Mouse (Mus musculus) induced T-regulatory cell, adult 2 months (primary cell): ENCODE data around the gene Gdpd1.
"Not testable (repeated sequence)": the region's sequence is repeated elsewhere in the genome, so short reads cannot be mapped to it uniquely, and the experiment has no call there.

ENCODE experiments used
- DNase-seq: peaks from one replicate; pipeline ENCODE4 v3.0.0-alpha.2; 2012; ENCODE audit warnings: low read depth

The Gdpd1 gene

DNA sequence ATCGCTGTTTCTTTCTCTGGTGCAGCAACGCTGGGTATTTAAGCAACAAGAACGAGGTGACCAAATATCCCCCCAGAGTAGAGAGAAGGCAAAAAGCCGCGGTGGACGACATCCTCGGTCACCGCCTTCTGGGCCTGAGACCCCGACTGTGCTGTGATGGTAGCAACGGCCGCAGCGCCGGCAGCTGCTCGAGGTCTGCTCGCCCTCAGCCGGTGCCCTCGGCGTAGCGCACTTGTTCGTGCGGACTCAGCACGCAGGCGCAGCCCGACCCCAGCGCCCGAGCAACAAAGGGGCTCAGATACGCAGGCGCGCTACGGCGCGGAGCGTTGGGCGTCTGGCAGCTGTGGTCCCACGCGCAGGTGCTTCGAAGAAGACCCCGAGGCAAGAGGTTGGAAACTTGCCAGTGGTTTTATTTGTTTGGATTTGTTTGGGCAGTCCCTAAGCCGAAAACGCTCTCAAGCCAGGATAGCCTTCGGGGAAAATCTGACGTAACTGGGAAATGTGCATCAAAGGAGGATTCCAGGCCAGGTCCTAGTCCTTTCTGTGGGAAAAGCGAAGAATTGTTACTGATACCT is at the start of gene Gdpd1:
Gdpd1 (minus strand) TSS at position 197 of the 575 bp plus-strand sequence.
- peak; percentile 81 for DNase-seq

DNA sequence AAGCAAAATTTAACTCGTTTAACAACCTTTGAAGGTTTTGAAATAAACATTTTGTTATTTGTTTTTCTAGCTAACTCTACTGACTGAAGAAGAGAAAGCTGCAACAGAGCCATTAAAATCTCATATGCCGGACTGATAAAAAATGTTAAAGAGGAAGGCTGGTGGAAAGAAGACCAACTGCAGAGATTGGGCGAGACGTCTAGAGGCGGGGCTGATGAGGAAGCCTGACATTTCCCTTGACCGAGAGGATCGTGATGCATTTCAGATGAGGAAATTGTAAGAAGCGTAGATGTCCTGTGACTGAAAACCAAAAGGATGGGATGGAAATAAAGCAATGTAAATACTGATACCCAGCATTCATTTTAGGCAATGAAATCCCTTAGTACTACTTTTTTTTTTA is 48.0 kb upstream of the Gdpd1 start:
- no peak for DNase-seq

DNA sequence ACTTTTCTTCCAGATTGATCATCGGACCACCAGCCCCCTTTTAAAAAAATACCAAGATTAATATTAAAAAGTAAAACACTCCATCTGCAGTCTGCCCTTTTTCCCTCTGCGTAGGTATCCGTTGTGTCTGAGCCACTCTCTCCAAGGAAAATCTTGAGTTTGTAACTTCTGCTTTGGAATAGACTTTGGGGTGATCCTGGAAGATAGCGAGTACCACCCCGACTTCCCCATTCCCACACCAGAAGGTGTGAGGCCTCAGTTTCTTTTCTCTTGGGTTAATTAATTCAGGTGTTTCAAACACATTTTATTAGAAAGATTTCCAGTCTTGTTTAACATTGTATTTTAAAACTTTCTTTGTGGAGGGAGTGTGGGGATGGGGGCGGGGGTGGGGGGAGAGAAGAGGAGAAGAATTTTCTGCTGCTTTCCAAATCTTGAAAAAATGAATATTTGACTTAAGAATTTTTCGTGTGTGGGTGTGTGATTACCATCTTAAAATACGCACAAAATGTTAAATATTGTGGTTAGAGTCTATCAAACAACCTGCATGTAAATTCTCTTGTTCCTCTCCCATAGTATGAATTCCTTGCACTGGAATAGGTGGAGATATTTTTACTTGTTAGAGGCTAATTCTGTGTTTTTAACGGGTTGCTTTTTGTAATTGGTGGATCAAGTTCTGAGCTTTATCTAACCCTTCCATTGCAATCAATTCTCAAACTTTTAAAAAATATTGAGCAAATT is 36.5 kb upstream of the Gdpd1 start:
- DNase-seq = no peak

DNA sequence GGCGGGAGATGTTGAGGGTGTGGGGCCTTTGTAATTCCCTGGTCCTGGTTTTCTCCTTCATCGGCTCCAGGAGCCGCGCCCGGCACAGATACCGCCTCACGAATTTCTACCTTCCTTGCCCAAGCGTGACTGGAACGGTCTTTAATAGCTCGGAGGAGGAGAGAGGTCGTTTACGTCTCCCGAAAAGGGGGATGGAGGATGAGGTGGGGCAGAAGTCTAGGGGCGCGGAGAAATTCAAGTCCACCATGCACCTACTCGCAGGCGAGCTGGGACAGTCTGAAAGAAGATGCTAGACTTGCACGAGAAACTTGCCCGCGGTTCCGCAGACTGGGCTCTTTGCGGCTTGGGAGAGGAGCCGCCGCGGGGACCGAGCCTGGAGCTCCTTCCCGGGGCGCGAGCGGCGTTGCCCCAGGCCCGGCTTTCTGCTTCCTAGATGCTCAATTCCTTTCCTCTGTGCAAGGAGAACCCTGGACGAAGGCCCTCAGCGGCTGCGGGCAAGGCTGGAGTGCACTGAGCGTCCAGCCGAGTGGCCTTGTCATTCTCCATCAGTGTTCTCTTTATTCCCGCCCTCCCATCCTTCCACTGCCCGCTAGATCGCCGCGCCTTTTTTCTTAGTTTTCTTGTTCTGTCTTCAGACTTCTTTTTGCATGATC is 35.8 kb upstream of the Gdpd1 start:
- no peak for DNase-seq

DNA sequence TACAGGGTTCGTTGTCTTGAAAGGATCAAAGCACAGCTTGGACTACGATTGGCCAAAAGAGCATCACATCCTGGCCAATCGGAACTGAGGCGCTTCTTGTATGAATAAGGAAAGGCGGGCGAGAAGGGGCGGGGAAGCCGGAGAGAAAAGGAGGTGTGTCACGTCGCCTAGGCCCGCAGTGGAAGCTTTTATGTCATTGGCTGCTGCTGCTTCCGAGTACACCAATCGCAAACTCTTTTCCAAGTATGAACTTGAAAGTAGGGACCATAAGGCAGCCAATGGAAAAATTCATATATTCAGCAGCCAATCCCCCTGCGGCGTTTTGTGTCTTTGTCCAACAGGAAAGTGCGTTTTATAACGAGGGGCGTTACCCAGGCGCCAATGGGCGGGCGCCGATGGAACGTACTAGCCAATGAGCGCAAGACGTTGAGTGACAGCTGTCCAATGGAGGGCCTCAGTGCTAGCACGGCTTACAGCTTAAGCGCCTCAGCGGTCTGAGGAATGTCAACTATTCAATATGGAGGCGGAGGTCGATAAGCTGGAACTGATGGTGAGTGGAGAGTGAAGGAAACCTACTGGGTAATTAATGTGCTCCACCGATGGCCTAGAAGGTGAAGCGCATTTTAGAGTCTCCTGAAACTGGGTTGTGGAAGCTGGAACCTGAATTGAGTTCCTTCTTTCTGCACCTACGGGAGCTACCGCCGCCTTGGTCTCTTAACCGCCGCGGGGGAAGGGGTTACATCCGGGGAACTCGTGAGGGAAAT is 35.1 kb upstream of the Gdpd1 start, which contains the start of gene Ska2:
Ska2 (plus strand) TSS at position 480 of the 764 bp plus-strand sequence.
- peak; percentile 99 for DNase-seq

DNA sequence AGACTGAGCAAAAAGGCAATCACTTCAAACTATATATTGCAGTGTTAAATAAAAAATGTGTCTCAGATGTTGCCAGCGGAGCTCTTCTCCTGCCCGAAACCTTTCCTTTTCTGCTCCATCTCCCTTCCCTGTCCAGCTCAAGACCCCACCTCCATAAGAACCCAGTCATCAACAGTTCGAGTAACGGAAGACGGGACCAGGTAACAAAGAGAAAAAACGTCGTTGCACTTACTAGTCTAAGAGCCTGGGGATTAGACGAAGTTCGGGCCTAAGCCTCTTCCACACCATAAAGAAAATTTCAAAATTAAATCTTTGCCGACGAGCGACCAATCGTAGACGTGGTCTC is 34.5 kb upstream of the Gdpd1 start, which contains the start of gene Prr11:
Prr11 (minus strand) TSS at position 300 of the 346 bp plus-strand sequence.
- DNase-seq = no peak

DNA sequence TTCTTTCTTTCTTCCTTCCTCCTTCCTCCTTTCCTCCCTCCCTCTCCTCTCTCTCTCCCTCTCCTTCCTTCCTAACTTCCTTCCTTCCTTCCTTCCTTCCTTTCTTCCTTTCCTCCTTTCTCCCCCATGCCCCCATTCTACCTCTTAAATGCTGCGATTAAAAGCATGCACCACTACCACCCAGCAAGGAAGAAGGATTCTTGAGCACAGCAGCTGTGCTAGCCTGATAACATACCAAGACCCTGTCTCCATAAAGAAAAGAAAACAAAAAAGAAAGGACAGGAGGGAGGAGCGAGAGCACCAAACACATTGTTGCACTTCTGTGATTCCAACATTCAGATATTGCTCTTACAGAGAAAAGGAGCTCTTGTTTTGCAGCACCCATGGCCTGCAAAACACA is 13.3 kb upstream of the Gdpd1 start:
- no peak for DNase-seq

DNA sequence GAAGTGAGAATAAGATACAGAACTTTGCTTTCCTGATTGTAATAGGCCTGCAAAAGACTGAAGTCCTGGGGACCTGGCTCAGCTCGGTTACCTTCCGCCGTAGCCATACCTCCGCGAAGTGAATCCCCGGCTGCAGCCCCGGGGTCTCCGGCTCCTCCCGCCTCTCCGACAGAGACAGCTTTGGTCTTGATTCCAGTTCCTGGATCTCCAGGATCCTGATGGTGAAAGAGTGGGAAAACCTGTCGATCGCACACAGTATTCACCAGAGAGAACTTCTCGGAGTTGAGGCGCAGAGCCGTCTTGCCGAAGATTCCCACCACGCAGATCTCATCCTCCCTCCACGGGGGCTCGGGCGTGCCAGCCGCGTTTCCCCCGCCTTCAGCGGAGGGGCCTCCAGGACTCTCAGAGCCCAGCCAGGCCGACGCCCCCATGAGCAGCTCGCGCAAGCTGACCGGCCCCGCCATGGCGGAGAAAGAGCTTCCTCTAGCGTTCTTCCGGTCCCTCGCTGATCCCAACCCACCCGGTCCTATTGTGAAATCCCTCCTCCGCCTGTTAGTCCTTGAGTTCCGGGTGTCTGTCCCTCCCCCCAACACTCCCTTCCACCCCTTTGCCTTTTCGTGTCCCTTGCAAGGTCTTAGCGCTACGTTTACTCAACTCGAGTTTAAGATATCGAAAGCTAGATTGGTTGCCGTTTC is 12.6 kb upstream of the Gdpd1 start, which contains the start of gene Smg8:
Smg8 (minus strand) TSS at position 485 of the 695 bp plus-strand sequence.
- peak; percentile 91 for DNase-seq

DNA sequence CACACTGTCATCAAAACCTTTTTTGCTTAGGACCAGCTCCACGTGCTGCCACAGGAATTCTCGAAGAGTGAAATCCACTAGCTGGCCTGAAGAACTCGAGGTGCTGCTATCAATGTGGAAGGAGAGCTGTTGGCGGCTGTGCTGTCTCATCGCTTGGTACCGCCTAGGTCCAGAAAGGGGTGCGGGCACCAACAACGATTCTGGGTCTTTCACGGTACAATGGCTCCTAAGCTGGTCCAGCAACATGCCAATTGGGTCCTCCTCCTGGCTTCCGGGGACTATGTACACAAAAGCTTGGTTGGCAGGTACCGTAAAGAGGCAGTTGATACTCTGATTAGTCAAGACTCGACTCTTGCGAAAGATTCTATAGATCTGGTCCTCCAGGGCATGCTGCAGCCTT is 11.6 kb upstream of the Gdpd1 start:
- DNase-seq = no peak

DNA sequence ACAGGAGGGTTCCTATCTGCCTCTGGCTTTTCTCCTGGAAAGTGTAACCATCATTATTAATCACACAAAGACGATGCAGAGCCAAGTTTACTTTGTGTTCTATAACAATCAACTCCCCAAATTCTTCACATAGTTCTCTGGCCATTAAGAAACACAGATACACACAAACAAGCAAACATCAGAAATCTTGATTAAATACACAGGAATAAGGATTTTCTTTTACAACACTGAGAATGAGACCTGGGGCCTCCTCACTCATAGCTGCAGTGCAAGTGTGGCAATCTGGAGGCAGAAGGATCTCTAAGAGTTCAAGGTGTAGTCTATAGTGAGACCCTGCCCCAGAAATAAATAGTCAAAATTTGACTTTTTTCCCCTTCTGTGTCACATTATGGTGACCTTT is 9.8 kb upstream of the Gdpd1 start:
- DNase-seq = no peak

DNA sequence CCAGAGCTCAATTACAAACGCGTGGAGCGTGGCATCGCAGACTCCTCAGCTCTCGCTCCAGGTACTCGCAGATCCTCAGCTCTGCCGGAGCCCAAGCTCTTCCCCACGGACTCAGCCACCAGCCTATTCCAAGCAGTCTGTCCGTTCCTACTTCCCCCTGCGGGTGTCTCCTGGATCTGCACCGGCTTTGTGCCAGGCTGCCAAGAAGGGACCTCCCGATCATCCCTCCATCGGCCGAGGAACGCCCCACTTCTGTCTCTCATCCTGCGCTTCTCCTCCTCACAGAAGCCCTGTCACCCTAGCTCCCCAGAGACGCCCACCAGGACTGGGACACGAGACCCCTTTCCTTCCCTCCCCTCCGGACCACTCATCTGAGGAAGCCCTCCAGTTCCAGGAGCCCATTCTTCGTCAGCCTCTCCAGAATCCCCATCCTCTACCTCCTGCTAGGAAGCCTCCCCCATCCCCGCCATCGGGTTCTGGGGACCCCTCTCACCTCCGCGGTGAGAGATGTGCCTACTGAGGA is 458 bp downstream of the Gdpd1 start:
- peak; percentile 52 for DNase-seq

DNA sequence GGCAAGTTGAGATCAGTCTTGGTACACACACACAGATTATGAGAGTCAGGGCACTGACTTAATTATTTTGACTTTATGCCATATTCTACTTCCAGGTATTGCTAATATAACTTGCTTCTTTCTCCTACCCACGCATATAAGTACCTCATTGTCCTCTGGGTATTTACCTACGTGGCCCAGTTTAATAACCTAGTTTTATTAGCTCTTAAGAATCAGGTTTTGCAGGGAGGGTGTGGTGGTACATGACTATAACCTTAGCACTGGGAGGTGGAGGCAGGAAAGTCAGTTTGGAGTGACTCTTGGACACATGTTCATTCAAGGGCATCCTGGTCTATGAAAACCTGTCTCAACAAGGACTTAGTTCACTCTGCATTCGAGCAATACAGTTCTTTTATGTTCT is 11.8 kb downstream of the Gdpd1 start:
- DNase-seq = no peak

DNA sequence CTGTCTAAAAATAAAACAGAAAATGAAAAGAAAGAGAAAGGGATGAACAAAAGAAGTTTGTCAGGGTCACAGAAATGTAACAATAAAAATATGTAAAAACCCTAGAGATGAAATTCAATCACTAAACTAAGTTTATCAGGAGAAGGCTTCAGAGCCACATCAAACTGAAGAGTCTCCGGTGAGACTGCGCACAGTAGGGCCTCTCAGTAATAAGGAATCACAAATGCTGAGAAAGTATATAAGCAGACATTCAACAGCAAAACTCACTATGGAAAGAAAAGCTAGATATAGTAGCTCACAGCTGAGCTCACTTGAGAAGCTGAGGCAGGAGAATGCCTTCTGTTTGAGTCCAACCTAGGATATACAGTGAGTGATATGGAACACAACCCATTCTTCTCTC is 13.5 kb downstream of the Gdpd1 start:
- no peak for DNase-seq

DNA sequence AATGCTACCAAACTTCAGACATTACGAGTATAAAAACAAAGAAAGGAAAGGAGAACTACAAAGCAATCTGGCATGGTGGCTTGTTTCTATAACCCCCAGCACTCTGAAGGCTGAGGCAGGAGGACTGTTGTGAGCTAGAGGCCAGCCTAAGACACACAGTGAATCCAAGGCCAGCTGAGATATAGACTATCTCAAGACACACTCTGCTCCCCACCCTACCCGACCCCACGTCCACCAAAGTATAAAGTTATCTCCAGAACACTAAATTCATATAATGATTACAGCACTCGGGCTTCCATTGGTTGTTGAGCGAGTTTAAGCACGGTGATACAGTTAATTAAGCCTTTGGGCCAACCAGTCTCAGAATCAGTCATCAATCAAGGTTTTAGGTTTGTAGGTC is 17.6 kb downstream of the Gdpd1 start:
- DNase-seq = no peak

DNA sequence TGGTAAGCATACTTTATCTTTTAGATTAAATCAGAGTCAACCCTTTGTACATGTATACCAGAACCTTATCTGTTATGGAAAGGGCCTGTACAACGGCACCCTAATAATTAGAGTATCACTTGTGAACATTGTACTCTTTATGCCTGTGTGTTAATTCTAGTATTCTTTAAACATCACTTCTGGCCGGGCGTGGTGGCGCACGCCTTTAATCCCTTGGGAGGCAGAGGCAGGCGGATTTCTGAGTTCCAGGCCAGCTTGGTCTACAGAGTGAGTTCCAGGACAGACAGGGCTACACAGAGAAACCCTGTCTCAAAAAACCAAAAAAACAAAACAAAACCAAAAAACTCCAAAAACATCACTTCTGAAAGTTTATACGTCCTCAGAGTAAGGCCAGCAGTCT is 25.0 kb downstream of the Gdpd1 start:
- not testable (repeated sequence) for DNase-seq

DNA sequence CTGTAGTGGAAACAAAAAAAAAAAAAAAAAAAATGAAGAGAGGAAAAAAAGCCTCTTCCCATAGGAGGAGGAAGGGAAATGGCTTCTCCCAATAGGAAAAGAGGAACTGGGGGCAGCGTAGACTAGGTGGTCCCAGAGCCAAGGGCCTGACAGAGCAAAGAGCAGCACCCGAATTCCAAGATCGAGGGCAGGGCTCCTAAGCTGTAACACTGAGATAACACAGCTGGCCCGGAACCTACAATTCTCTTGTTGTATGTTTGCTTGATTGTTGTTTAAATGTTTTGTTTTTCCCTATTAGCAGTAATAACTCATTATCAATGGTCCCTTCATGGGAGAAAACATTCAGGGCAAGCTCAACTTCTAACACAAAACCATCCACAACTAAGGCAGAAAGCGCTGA is 26.9 kb downstream of the Gdpd1 start:
- no peak for DNase-seq

DNA sequence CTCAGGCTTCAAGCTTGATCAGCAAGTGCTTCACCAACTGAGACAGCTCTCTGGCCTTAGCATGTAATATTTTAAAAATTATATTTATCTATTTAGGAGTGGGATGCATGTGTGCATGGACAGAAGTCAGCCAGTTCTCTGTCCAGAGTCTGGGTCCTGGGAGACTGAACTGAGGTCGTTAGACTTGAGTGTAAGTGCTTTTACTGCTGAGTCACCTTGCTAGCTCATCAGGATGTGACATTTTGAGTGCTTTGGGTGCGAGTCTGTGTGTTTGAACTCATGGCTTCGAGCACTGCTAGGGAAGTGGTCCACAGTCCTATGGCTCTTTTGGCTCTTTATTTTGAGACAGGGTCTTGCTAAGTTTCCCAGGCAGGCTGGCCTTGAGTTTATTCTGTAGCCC is 30.8 kb downstream of the Gdpd1 start:
- DNase-seq = no peak

DNA sequence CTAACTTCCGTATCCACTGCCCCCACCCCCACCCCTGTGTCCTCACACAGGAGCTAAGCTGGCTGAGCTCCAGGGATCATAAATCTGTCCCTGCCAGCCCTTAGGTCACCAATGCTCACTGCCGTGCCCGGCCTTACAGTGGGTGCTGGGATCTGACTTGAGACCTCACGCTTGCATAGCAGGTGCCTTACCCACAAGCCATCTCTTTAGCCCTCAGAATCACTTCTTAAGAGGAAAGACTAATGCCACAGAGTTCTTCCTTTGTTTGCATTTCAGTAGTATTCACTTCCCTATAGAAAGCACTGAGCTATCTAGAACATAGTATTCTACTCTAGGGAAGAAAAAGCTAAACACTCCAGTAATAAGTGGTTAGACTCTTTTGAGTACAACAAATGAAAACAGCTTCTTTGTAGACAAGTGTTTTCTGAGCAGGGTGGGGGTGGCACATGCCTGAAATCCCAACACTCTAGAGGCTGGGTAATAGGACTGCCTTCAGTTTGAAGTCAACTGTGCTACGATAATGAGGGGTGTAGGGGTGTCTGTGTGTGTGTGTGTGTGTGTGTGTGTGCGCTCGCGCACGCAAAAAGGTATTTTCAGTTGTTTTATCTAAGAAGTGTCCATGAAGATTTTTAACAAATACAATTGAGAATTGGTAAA is 34.4 kb downstream of the Gdpd1 start:
- no peak for DNase-seq

DNA sequence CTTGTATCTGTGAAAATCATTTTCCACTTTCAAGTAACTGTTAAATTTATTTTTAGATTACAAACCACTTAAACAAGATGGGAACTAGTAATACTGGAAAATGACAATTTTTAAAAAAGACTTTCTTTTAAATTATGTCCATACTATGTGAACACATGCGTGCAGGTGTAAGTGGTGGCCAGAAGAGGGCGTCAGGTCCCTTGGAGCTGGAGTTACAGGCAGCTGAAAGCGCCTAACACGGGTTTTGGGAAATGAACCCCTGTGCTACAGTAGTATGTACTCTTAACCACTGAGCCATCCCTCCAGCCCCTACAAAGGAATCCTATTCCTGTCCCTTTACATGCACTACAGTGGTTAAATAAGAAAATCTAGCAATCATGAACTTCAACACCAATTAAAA is 37.7 kb downstream of the Gdpd1 start:
- no peak for DNase-seq

DNA sequence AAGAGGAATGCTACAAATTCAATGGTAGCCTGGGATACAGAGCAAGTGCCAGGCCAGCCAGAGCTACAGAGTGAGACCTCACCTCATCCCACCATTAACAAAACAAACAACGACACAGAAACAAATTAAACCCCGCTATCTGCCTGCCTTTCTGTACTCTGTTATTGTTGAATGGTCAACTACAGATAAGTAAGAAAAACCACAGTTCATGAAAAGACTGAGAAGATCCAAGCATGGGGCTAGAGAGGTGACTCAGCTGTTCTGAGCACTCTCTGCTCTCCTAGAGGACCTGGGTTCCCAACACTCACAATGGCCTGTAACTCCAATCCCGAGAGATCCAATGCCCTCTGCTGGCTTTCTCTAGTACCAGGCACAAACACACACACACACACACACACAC is 45.6 kb downstream of the Gdpd1 start:
- DNase-seq = no peak
